Mouse (Mus musculus) lung, embryonic 14.5 days (tissue): ENCODE results near the gene Zbtb8a. TPM values are rescaled to one million over a fixed set of nuclear protein-coding genes. Genes with fewer than 3 reads are reported as not detected.
A peak's percentile ranks its signal among the peaks of the same experiment; 100 is the strongest.

Experiments used
- ATAC-seq: fragments of 200-750 bp; cut with Nextera tagmentation; 2 replicates; pipeline ENCODE4 v1.8.0; 2017; ENCODE audit warnings: mild to moderate bottlenecking, moderate TSS enrichment, moderate library complexity; ENCODE audit not compliant: insufficient read depth
- DNase-seq: peaks from one replicate; pipeline ENCODE4 v3.0.0-alpha.2; 2015
- H3K27ac ChIP-seq: fragments of 300-500 bp; sonication (generic); 2 replicates; pipeline ENCODE4 v1.5.1; 2014; ENCODE audit warnings: low read depth, mild to moderate bottlenecking, moderate library complexity
- H3K27me3 ChIP-seq: fragments of 300-500 bp; sonication (generic); 2 replicates; pipeline ENCODE4 v1.6.1; 2014; ENCODE audit warnings: low read length, control low read depth; ENCODE audit not compliant: insufficient read depth
- H3K36me3 ChIP-seq: fragments of 300-500 bp; sonication (generic); 2 replicates; pipeline ENCODE4 v1.6.1; 2014; ENCODE audit warnings: control low read depth; ENCODE audit not compliant: insufficient read depth
- H3K4me1 ChIP-seq: fragments of 300-500 bp; sonication (generic); 2 replicates; pipeline ENCODE4 v1.6.1; 2014; ENCODE audit warnings: antibody characterized with exemption, control low read depth; ENCODE audit not compliant: insufficient read depth
- H3K4me2 ChIP-seq: fragments of 300-500 bp; sonication (generic); 2 replicates; pipeline ENCODE4 v1.6.1; 2014; ENCODE audit warnings: mild to moderate bottlenecking
- H3K4me3 ChIP-seq: fragments of 300-500 bp; sonication (generic); 2 replicates; pipeline ENCODE4 v1.5.1; 2014; ENCODE audit warnings: low read depth, low read length
- H3K9ac ChIP-seq: fragments of 300-500 bp; sonication (generic); 2 replicates; pipeline ENCODE4 v1.6.1; 2014
- H3K9me3 ChIP-seq: fragments of 300-500 bp; sonication (generic); 2 replicates; pipeline ENCODE4 v1.6.1; 2016; ENCODE audit warnings: low read depth, low read length, control low read depth
- CTCF ChIP-seq: IDR thresholded peaks from 2 replicates; pipeline ENCODE4 v1.5.1; 2016; ENCODE audit warnings: antibody characterized with exemption, low read depth
- WGBS: fragments of 180-500 bp; shearing (Covaris S2); extraction: QIAGEN DNeasy Blood & Tissue Kit; methylation state at CpG from one replicate; pipeline ENCODE4 v1.1.7; 2014; 5-methylcytosine and 5-hydroxymethylcytosine counted together
- polyA plus RNA-seq: library from polyadenylated mRNA; unstranded; fragments of >200 nt; fragmentation: Nextera tagmentation; extraction: Ambion mirVana; gene quantifications from 2 replicates; pipeline ENCODE4 v1.2.1, GENCODE M21; 2014

Gene Zbtb8a
- polyA plus RNA-seq, 1 experiment from 2014 or later = 16.2 TPM

DNA sequence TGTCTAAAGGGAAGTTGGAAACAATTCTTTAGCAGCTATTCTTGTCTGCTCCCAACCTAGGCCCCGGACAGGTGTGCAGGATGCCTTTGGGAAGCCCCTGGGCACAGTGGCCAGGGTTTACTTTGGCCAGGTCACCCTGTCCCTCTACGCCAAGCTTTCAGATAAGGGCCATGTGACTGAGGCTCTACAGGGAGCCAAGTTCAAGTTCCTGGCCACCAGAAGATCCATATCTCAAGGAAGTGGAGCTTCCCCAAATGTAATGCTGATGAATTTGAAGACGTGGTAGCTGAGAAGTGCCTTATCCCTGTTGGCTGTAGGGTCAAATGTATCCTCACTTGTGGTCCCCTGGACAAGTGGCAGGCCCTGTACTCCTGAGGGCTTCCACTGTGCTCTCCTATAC, 1.9 kb upstream of the Zbtb8a start:
- ATAC-seq (no peak), DNase-seq (no peak)
- no peak overlapping the region for H3K4me2 ChIP-seq
- no peaks in the 10 kb centered on the region for H3K9me3 ChIP-seq
- H3K4me1 ChIP-seq = peaks cover 5% of the 10 kb centered on the region; the same call in 1 of the 2 replicates
- TF ChIP-seq CTCF = no peak
- no peak overlapping the region for H3K9ac ChIP-seq
- no peaks in the 10 kb centered on the region for H3K36me3 ChIP-seq
- no peak overlapping the region for H3K27ac ChIP-seq
- WGBS = 74% methylated on average over 3 of the region's 3 CpGs
- H3K4me3 ChIP-seq = no peak overlapping the region
- no peaks in the 10 kb centered on the region; the same call in 1 of the 2 replicates for H3K27me3 ChIP-seq

DNA sequence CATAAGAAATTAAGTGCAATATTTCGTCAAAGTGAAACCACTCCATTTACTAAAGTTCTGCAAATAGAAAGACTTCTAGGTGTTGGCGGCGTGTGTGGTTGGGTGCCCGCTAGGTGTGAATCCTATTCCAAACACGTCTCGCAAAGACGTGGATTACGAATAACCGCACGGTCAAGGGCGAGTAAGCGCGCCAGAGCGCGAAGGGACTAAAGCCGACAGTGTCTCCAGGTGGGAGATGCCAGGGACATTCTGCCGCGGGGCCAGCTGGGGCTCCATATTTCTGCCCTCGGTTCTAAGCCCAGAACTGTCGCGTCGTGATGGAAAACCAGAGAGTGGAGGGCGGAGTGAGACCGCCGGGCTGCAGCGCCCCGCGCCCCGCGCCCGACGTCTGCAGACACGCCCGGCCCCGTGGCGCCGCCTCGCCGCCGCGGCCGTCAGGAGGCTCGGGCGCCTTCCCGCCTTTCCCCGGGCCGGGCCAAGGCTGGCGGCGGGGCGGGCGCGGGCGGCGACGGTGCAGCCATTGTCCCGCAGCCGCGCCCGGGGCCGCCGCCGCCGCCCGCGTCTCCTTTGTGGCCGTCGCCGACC, 863 bp downstream of the Zbtb8a start:
- Histone ChIP-seq H3K27me3 (no peaks in the 10 kb centered on the region; the same call in 1 of the 2 replicates), H3K4me3 (peak overlapping the region; percentile 84), H3K4me2 (peak overlapping the region; percentile 71), H3K36me3 (no peaks in the 10 kb centered on the region), H3K4me1 (no peaks in the 10 kb centered on the region), H3K9ac (peak overlapping the region; percentile 92), H3K27ac (peak overlapping the region; percentile 91), H3K9me3 (no peaks in the 10 kb centered on the region)
- ATAC-seq = peak; percentile 68; the same call in 1 of the 2 replicates
- under 1% methylated on average over 68 of the region's 68 CpGs for WGBS
- TF ChIP-seq CTCF = no peak
- DNase-seq = peak; percentile 73

DNA sequence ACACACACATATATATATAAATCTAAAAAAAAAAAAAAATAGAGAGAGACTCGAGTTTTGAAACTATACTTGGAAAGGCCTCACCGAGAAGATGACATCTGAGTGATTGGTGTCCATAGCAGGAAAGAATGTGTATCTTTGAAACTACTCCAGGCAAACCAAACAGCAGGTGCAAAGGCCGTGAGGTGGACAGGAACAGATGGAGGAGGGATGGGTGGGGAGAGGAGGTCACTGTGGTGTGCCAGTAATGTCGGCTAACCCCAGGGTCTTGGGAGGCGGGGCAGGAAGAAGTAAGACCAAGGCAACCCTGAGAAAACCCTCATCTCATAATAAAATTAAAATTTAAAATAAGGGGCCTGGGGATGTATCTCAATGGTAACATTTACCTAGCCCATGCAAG, 2.1 kb downstream of the Zbtb8a start:
- no peaks in the 10 kb centered on the region for H3K4me1 ChIP-seq
- 71% methylated on average over 5 of the region's 5 CpGs for WGBS
- H3K4me3 ChIP-seq = no peak overlapping the region
- ATAC-seq (no peak), DNase-seq (no peak)
- H3K4me2 ChIP-seq = 0 out of 2 replicates have a peak overlapping the region, but pooled peaks have one; percentile 71
- H3K27ac ChIP-seq = no peak overlapping the region
- no peak overlapping the region for H3K9ac ChIP-seq
- H3K9me3 ChIP-seq = no peaks in the 10 kb centered on the region
- no peak for TF ChIP-seq CTCF
- no peaks in the 10 kb centered on the region; the same call in 1 of the 2 replicates for H3K27me3 ChIP-seq
- no peaks in the 10 kb centered on the region for H3K36me3 ChIP-seq

GRCm38 (mm10) chr4:129375000-129375399, 2.9 kb downstream of the Zbtb8a start:
- H3K27ac ChIP-seq = no peak overlapping the region
- H3K36me3 ChIP-seq = no peaks in the 10 kb centered on the region
- H3K4me1 ChIP-seq = no peaks in the 10 kb centered on the region
- WGBS = 56% methylated on average over 6 of the region's 6 CpGs
- no peak overlapping the region for H3K9ac ChIP-seq
- ATAC-seq (no peak), DNase-seq (no peak)
- H3K4me3 ChIP-seq = no peak overlapping the region
- H3K4me2 ChIP-seq = no peak overlapping the region
- TF ChIP-seq CTCF = no peak
- H3K9me3 ChIP-seq = no peaks in the 10 kb centered on the region
- H3K27me3 ChIP-seq = no peaks in the 10 kb centered on the region; the same call in 1 of the 2 replicates

DNA sequence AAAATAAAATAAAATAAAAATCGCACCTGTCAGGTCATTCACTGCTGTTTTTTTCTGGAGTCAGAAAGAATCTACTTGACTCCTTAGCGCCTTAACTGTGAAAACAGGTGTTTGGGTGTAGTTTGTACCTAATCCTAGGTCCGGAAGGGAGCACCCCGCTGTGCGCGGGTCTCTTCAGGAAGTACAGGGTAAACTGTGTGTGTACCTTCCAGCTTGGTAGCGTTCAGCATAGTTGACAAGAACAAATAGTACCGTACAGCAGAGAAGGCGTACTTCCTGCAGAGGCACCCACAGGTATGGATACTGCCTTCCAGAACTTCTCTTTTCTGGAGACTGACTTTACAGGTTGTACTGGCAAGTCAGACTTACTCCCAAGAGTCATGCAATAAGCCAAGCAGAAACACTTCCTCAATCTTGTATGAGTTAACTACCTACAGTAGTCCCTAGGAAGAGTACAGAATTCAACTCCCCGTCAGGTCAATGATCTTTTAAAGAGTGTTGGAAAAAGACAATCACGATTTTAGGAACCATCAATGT, 3.6 kb downstream of the Zbtb8a start:
- H3K27ac ChIP-seq = no peak overlapping the region
- H3K9me3 ChIP-seq = no peaks in the 10 kb centered on the region
- H3K27me3 ChIP-seq = no peaks in the 10 kb centered on the region; the same call in 1 of the 2 replicates
- DNase-seq = no peak
- H3K9ac ChIP-seq = no peak overlapping the region
- H3K36me3 ChIP-seq = no peaks in the 10 kb centered on the region
- no peak overlapping the region for H3K4me3 ChIP-seq
- no peak overlapping the region for H3K4me2 ChIP-seq
- no peak for ATAC-seq
- no peaks in the 10 kb centered on the region for H3K4me1 ChIP-seq
- WGBS = 49% methylated on average over 11 of the region's 11 CpGs
- TF ChIP-seq CTCF = no peak

DNA sequence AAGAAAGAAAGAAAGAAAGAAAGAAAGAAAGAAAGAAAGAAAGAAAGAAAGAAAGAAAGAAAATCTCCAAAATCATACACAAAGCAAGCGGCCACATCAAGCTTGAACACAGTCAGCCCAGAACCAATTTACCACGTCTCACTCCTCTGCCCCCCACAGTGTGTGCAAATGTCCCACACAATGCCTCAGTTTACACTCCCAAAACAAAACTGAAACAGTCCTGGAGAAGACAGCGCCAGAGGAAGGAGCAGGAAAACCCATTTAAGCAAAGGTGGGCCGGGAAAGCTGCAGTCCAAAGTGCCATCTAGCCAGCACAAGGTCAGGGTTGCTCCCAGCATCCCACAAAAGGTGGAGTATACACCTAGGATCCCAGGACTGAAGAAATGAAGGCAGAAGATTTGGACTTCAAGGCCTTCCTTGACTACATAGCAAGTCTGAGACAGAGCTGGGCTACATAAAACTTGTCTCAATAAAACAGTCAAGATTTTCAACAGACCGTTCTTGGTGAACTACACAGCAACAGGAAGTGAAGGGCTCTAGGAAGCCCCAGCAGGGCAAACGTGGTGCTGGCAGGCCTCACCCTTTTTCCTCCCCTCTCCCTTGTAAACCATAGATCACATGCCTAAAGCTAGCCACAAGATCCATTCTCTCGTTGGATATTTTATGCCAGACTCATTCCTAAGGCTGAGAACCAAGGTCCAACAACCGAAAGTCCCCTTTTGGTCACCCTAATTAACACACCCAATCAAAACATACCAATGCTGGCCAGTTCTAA, 4.5 kb downstream of the Zbtb8a start:
- Histone ChIP-seq H3K4me3 (no peak overlapping the region), H3K36me3 (peaks cover 3% of the 10 kb centered on the region; the same call in 1 of the 2 replicates), H3K4me2 (no peak overlapping the region), H3K9ac (no peak overlapping the region), H3K27me3 (no peaks in the 10 kb centered on the region; the same call in 1 of the 2 replicates), H3K27ac (no peak overlapping the region), H3K4me1 (no peaks in the 10 kb centered on the region), H3K9me3 (no peaks in the 10 kb centered on the region)
- no peak for TF ChIP-seq CTCF
- DNase-seq = no peak
- WGBS = 45% methylated on average over 8 of the region's 8 CpGs
- no peak for ATAC-seq

- no peak for ATAC-seq
- no peaks in the 10 kb centered on the region for H3K4me1 ChIP-seq
- no peak for DNase-seq
Measured at GRCm38 (mm10) chr4:129371391-129371790, 6.5 kb downstream of the Zbtb8a start.

More at GRCm38 (mm10) chr4:129371391-129371790, 6.5 kb downstream of the Zbtb8a start:
- no peak overlapping the region for H3K4me3 ChIP-seq
- no peaks in the 10 kb centered on the region; the same call in 1 of the 2 replicates for H3K27me3 ChIP-seq
- no peak overlapping the region for H3K9ac ChIP-seq
- H3K9me3 ChIP-seq = no peaks in the 10 kb centered on the region
- H3K4me2 ChIP-seq = no peak overlapping the region
- H3K36me3 ChIP-seq = peaks cover 6% of the 10 kb centered on the region; the same call in 1 of the 2 replicates
- TF ChIP-seq CTCF = peak; percentile 21; the same call in 1 of the 2 replicates
- no peak overlapping the region for H3K27ac ChIP-seq
- WGBS = 89% methylated on average over 3 of the region's 3 CpGs
